Mouse (Mus musculus) cortical plate, adult 2 months (tissue): ENCODE results near the gene Ptprg.

Experiments used
- CTCF ChIP-seq: fragments of 200-500 bp; IDR thresholded peaks from 2 replicates; pipeline ENCODE4 v1.5.1; 2011; ENCODE audit warnings: mild to moderate bottlenecking, control low read depth, low read length; ENCODE audit not compliant: insufficient read depth; ENCODE audit errors: extremely low read depth
- POLR2A ChIP-seq: fragments of 200-500 bp; IDR thresholded peaks from 2 replicates; pipeline ENCODE4 v1.6.1; 2011; ENCODE audit warnings: mild to moderate bottlenecking, low read length, control low read depth; ENCODE audit not compliant: insufficient read depth; ENCODE audit errors: extremely low read depth

- TF ChIP-seq CTCF (no peak), POLR2A (no peak)
These were observed 635.9 kb downstream of the Ptprg start for GRCm38 (mm10) chr14:12189266-12189665.
